Mouse (Mus musculus) E14TG2a.4 (cell line): Measurements from ENCODE around the gene Dusp18.

Experiments used
- CTCF ChIP-seq: conservative IDR thresholded peaks from 2 replicates; pipeline ENCODE4 v1.5.1; 2014; ENCODE audit warnings: low read length
- POU5F1 ChIP-seq: IDR thresholded peaks from 2 replicates; pipeline ENCODE4 v1.6.1; 2014; ENCODE audit warnings: low read length, borderline replicate concordance

GRCm38 (mm10) chr11:3878660-3879059 is 16.4 kb upstream of the Dusp18 start:
- TF ChIP-seq CTCF = no peak
- TF ChIP-seq POU5F1 = no peak
